Mouse (Mus musculus) adrenal gland, postnatal 4 days (tissue): Measurements from ENCODE around the gene Trpm8. TPM values are rescaled to one million over a fixed set of nuclear protein-coding genes. Genes with fewer than 3 reads are reported as not detected.

Source experiments
- DNase-seq, 2 experiments: peaks; one replicate each; pipeline ENCODE4 v3.0.0; 2021 to 2022; ENCODE audit warnings: low spot score in 2 of 2, mixed read lengths in 2 of 2
- total RNA-seq, 2 experiments: library from RNA; stranded (reverse); gene quantifications; 2 replicates each; pipeline ENCODE4 v1.2.3; 2021

Trpm8 gene
- total RNA-seq, 2 experiments from 2014 or later: 0.06 TPM; not detected in 1

DNA sequence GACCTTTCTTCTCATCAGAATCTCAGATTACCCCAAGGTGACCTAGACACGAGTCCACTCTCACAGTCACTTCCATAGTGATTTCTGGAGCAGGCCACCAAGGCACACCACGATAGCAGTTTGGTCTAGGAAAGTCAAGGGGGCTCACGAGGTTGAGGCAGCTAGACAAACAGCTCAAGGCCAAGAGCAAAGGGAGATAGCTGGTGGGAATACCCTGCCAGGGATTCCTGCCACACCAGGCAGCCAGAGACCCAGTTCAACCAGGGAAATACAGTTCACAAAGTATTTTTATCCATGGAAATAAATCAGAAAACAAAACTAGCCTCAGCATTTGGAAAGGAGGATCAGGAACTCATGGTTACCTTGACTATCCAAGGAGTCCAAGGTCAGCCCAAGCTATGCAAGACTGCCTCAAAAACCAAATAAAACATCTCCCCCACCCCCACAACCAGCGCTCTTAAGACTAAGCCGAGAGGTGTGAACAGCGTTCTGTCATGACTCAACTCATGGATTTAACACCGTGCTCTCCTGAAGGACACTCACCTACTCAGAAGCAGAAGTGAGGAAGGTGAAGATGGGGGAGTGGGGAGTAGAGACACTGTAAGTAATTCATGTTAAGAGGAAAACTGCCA, 13.1 kb upstream of the Trpm8 start:
- DNase-seq: no peak

DNA sequence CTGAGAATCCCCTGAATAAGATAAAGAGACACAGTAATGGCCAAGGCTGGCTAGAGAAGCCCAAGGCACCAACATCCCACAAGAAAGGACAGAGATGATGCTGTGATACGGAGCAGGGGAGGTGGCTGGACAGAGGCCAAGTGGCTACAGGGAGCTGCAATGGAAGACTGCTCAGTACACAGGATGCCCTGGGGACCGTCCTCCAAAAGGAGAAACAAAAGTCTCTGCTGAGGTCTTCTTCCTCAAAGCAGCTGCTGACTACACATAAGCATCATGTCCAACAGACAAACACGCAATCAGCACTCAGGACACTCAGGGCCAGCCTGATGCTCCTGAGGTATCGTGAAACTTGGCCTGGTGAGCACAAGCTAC, 12.6 kb upstream of the Trpm8 start:
- no peak for DNase-seq

DNA sequence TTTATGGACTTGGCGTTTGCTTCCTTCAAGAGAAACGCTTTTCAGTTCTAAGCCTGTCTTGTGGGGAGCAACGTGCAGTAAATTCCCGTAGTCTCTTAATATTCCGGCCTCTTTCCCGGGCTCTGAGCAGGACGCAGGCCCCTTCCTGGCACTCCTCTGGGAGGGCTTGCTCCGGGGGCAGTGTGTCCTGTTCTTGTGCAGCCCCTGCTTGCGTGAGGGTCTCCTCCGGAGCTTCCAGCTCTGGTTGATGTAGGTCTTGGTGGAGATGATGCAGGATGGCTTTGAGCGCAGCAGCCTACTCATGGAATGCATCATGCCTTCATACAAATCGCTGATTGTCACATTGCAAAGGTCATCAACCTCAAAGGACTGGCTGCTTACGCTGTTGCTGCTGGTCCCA, 11.3 kb upstream of the Trpm8 start:
- no peak for DNase-seq

DNA sequence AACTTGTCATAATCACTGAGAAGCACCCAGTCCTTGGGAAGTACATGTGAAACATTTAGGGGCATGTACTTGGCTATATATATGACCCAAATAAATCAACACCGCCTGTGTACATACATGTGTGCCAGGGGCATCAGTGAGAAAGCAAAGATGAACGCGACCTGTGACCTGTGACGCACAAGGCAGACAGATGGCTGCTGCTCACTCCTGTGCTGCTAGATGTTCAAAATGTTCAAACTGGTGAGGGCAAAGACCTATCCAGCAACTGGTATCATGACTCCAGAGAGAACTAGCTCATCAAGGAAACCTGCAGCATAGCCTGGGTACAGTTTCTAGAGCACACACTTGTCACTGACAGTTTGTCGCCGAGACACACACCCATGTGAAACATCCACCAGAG, 10.0 kb upstream of the Trpm8 start:
- DNase-seq: no peak

DNA sequence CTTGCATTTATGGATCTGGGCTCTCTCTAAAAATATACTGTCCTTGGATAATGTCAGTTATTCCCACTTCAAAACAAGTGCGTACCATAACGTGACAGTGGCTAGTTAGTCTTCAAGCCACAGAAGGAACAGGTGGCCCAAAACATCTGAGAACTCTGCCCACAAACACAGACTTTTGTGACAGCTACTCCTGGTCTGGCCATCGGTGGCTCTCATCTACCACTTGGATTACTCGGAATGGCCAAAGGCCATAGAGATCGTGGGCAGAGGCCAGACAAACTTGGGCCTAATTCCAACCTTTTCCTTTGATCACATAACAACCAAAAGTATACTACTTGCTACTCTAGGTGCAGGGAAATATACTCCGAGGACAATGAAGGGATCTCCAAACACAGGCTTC, 9.4 kb upstream of the Trpm8 start:
- no peak for DNase-seq

DNA sequence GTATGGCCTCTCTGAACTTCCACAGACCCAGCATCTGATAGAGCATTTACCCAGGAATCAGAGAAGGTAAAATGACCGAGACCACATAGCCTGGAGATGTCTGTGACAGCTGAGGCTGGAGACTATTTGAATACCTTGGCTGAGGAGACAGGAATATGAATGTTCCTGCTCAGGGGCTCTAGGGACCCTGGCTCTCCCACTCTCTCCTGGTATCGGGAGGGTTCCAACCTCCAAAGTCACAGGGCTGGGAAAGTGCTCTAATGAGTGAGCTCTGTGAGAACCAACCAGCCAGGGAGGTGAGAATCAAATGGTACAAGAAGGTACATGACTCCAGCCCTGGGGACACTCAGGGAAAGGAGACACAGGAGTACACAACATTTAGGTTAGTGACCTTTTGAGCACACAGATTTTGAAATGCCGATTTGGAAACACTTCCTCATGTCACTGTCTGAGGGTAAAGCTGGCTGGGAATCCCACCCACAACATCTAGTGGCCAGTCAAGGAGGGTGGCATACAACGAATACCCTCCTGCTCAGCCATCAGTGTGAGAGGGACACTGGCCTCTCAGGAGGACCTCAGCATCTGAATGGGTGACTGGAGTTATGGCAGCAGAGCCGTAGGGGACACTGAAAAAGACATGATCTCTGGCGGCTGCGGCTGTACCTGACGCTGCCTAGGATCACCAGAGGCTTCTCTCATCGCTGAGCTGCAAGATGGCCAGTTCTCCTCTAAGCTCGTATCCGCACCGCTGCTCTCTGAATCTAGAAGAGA, 7.7 kb upstream of the Trpm8 start:
- DNase-seq: no peak

DNA sequence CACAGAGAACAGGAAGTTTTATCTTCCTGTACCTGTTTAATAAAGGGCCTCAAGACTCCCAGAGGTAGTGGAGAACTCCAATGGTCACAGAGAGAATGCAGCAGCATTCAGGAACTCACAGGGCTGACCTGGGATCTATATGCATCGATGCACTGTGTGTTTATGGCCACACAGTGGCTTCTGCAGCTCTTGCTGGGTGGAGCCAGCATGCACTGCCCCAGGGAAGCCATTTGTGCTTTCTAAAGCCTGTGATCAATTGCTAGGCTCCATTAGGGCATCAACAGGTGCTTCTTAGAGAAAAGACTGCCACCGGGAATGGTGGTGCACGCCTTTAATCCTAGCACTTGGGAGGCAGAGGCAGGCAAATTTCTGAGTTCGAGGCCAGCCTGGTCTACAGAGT, 4.6 kb upstream of the Trpm8 start:
- DNase-seq: peak in 1 of 2 experiments; percentile 4

DNA sequence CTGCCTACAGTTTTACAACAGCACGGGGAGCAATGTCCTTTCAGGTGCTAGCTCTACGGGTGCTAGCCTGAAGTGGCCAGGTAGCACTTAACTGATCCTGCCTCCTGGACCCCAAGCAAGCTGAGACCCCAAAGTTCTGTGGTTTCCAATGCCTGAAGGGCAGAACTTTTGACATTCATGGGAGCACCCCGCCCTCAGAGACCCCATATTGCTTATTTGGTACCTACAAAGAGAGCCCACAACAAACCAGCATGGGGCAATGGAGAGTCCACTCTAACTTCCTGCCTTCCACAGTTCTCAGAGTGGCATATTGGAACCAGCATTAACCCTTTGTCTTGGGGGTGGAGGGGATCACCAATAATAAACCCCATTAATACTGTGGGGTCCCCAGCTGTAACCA, 4.1 kb upstream of the Trpm8 start:
- peak in 1 of 2 experiments; percentile 12 for DNase-seq

DNA sequence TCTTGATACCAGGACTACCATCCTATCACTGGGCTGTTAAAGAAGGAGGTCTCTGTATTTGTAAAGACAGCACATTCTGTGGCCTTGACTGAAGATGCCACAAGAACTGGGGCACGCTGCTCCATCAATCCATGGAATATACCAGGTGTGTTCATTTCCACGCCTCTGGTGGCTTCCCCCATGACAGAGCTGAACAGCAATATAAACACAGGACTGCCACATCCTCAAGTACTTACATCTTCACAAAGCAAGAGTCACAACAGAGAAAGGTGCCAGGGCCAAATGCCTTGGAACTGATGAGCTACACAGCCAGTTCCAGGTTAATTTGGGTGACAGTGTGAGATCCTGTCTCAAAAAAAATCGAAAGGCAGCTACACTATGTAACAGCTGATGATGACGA, 3.6 kb upstream of the Trpm8 start:
- DNase-seq: no peak

DNA sequence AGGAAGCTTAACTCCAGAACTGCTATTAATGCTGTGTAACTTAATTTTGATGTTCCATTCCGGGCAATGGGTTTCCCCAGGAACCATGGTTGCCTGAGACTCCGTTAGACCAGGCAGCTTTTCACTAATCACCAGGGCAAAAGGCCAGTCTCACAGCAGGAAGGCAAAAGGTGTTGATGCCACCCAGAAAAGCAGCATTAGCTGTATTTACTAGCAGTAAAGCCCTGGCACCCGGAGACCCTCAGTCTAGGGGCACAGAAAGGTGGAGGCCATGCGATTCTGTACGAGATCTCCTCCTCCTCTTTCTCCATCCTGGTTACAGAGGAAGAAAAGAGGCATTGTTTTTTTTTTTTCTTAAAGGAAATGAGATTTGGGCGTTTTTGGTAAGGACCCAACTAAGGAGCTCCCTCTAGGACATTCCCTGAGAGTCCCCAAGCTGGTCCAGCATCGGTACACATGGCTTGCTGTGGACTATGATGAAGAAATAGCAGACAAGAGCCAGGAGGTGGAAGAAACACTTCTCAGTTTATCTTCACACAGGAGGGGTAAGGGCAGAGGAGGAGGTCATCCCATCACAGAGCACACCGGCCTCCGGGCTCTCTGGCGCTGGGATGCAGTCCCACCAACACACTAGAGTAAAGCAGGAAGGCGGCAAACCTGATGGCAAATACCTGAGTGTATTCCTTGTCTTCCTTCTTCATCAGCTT, 2.9 kb upstream of the Trpm8 start:
- DNase-seq: peak in 1 of 2 experiments; percentile 8

DNA sequence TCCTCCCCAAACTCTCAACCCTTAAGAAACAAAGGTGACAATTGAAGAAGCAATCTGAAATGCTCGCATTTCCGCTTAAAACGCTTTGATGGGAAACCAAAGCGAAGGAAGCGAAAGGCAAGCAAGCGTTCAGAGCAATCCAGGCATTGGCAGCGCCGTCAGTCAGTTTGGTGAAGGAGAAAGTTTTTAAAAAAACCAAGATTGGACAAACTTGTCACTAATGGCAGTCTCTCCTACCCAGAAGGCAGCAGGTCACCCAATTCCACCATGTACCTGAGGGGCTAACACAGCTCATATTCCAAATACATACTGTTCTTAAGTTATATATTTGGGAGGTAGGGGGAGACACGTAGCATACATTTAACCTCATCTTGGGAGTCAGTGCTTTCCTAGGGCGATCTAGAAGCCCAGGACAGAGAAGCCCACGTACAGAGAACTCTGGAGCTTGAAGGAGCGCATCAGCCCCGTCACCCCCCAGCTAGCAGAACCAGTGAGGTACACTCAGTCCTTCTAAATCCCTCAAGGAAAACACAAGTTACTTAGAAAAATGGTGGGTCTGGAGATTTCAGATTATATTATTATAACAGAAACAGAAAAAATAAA, 2.3 kb upstream of the Trpm8 start:
- DNase-seq: no peak

DNA sequence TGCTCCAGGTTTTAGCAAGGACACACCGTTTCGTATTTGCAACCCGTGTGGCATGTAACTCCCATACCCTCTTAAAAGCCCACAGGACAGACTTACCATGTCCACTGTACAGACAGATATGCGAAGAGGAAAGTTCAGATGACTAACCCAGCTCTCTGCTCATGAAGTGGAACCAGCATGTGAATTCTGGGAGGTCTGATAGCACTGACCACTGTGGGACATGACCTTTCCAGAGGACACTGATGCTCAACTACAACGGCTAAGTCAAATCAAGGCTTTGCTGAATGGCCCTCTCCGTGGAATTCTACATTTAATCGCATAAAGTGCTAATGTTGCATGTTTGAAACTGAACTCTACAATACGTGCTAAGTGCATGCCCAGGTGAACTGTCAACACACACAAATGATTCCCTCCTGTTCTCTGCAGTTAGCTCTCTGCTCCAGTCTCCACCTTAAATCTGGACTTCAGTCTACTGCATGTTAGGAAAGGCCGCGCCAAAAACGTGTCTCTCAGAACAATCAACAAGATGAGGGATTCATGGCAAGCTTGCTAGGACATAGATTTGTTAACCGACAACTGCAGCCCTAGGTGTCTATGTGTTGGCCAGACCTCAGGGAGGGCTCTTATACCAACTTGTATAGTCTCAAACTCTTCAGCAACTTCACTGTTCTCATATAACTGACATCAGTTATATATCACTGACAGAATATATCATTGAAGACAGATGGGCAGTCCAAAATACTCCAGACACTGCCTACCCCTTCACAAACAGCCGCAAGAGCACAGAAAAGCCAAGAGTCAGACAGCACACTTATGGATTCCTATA, 1.6 kb upstream of the Trpm8 start:
- peak in 1 of 2 experiments; percentile 9 for DNase-seq

DNA sequence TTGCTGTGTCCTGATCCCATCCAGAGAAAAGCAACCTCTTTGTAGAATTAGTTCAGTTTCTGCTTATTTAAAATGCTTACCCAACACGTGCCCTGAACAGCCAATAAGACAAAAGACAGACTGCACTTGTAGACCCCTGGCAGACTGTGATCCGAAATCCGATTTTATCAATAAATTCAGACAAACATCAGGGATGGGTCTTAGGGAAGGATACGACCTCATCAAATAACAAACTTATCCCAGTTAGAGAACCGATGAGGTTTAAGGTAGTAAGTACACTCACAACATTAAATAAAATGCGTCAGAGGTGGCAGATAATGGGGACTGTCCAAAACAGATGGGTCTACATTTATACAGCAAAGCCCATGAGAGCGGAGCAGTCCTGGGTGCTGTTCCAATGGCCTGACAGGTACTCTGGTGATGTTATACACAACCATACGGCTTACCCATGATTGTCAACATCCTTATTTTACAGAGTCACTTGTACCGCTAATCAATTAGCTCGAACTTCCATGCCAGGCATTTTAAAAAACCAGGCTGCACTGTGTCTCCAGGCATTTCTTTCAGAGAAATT, 850 bp upstream of the Trpm8 start:
- DNase-seq: peak in 1 of 2 experiments; percentile 5

DNA sequence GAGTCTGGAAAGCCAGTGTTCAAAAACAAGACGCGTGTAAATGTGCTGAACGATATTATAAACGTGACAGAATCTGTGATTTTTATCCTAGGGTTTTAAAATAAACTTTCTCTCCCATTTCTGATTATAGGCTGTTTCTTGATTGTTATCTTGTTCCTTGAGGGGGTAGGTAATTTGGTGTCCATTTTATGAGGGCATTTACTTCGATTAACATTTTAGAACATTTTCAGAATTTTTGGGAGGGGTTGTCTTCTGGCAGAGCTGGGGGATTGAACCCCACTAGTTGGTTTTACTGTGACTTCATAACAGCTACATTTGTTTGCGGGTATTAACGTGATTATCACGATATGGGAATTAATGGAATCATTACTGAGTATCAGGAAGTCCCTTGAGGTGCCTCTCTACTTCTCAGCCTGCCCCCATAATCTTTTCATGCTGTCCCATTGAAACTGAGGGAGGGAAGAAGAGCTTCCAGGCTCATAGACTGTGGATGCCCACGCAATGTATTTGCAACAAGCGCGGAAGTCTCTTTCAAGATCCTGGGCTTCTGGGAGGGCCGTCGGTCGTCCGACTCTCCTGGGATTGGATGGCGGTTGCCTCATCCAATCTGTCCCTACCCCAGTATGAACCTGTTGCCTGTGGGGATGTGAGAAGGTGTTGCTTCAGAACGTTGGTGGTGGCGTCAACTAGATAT, 504 bp downstream of the Trpm8 start:
- no peak for DNase-seq

DNA sequence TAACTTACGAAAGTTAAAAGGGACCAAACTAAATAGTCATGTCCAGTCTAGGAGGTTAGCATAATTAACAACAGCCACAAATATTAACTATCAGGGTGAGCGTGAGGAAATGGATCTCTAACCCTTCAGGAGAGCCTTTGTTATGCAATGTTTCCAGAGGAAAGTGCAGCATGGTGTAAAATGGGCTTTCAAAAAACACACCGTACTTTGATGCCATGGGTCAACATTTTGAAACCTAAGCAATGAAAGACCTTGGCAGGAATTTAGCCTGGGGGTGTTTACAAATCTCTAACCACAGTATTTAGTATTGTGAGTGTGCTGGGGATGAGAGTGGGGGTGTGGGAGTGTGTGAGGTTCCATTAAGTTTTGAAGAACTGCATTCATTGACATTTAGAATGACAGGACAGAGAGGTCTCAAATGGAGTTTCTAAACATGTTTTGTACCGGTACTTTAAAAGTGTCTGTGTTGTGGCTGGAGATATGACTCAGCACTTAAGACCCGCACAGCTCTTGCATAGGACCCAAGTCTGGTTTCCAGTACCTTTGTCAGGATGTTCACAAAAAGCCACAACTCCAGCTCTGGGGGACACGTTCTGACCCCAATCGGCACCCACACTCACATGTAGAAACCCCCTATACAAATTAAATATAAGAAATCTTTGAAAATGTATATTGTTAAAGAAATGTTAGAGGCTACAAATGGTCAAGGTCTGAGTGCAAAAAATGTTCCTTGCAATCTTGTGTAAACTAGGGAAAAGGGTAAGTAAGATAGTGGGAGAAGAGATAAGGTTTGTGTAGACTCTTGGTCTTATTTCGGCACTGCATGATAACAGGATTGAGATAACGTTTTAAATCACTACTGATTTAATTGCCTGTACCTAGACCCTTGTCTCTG, 1.9 kb downstream of the Trpm8 start:
- no peak for DNase-seq

DNA sequence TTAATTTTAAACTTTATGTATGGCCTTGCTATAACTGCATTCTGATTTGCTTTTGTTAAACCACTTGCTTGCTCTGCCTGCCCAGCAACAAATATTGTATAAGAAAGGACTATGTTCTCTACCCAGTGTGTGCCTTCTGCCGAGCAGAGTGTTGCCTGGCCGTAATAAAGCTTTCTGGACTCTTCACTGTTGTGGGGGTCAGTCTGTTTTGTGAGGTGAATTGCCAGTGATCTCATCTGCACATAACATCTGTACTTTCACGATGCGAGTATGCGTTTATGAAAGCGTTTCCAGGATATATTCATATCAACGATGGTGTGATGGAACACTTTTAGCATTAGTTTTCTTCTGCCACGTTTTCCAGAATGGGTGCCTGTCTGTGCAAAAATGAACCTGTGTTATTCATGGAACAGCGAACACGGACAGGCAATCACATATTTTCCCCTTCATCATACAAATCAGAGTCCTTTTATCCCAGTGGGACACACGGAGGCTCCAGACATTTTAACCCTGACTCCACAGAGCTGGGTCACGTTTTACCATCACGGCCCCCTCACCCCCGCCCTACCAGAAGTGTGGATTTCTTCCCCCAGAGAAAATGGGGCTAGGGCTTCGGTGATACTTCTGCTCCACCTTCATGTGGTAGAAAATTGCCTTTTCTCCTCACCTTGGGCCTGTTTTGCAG, 2.7 kb downstream of the Trpm8 start:
- no peak for DNase-seq

DNA sequence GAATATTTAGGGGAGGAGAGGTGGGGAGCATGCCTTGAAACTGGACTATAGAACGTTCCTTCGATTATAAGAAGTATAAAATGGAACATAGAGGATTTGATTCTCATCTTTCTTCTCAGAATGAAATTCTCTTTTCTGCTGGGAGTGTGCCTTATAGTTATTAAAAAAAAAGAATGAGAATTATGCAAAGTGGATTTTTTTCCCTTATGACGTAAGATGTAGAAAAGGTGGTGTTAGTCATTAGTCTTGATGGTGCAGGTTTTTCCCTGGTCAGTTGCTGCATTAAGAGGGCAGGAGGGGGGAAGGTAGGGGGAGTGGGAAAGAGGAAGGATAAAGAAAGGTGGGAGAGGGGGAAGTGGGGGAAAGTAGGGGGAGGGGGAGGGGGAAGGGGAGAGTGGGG, 4.8 kb downstream of the Trpm8 start:
- no peak for DNase-seq
